Mouse (Mus musculus): ENCODE measurements around the gene Hip1r.

DNA sequence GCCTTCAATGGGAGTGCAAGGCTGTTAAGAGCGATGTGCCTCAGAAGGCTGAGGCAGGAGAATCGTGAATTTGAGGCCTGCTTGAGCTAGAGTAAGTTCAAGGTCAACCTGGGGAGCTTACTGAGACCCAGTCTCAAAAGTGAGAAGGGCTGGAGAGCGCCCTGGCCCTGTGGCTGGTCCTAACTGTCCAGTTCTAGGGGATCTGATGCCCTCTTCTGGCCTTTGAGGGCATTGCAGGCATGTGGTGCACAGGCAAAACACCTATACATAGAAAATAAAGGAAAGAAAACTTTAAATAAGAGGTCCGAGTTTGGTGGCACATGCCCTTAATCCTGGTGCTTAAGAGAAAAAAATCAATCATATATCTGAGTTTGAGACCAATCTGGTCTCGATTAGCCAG, 19.4 kb downstream of the Hip1r start:
- TF ChIP-seq CTCF (IDR thresholded peaks at IDR 0.05; ENCODE audit: insufficient read depth, low read depth, low read length) (peak; percentile 92), POLR2A (IDR thresholded peaks at IDR 0.05; ENCODE audit: insufficient read depth, low read depth, low read length) (no peak)
